Mouse (Mus musculus) olfactory bulb, adult 2 months (tissue): Measurements from ENCODE around the gene Pax6. TPM values are rescaled to one million over a fixed set of nuclear protein-coding genes. Genes with fewer than 3 reads are reported as not detected.

Experiments
- H3K27ac ChIP-seq: fragments of 200-500 bp; 2 replicates; pipeline ENCODE4 v1.5.1; 2012; ENCODE audit warnings: low read depth, low read length; ENCODE audit not compliant: insufficient read depth
- H3K4me1 ChIP-seq: fragments of 200-500 bp; 2 replicates; pipeline ENCODE4 v1.6.1; 2012; ENCODE audit warnings: low read length; ENCODE audit not compliant: control insufficient read depth, insufficient read depth
- H3K4me3 ChIP-seq: fragments of 200-500 bp; 2 replicates; pipeline ENCODE4 v1.5.1; 2012; ENCODE audit warnings: mild to moderate bottlenecking, low read depth, low read length, moderate library complexity; ENCODE audit not compliant: insufficient read depth
- CTCF ChIP-seq: fragments of 200-500 bp; IDR thresholded peaks from 2 replicates; pipeline ENCODE4 v1.5.1; 2012; ENCODE audit warnings: low read depth, mild to moderate bottlenecking, low read length, moderate library complexity; ENCODE audit not compliant: insufficient read depth
- POLR2A ChIP-seq: fragments of 200-500 bp; IDR thresholded peaks from 2 replicates; pipeline ENCODE4 v1.6.1; 2012; ENCODE audit warnings: mild to moderate bottlenecking, low read depth, low read length, moderate library complexity; ENCODE audit not compliant: insufficient read depth
- WGBS: fragments of 180-500 bp; shearing (Covaris S2); methylation state at CpG from one replicate; pipeline ENCODE4 v1.1.7; 2018; 5-methylcytosine and 5-hydroxymethylcytosine counted together
- polyA plus RNA-seq: library from polyadenylated mRNA; stranded (reverse); fragments of >200 nt; gene quantifications from 2 replicates; pipeline ENCODE4 v1.2.4, GENCODE M21; 2012; ENCODE audit warnings: low replicate concordance; ENCODE audit not compliant: missing spikeins, insufficient read depth, insufficient read length

Gene Pax6
- polyA plus RNA-seq, 1 experiment: not detected

- H3K27ac ChIP-seq: peak overlapping the region; percentile 93
- TF ChIP-seq CTCF (no peak), POLR2A (no peak)
- H3K4me3 ChIP-seq: peak overlapping the region; percentile 39
- WGBS: 29% methylated on average over 30 of the region's 30 CpGs
- peaks cover 16% of the 10 kb centered on the region for H3K4me1 ChIP-seq
Observed at GRCm38 (mm10) chr2:105680999-105681710, 12.5 kb downstream of the Pax6 start.

- WGBS: 20% methylated on average over 23 of the region's 23 CpGs
- TF ChIP-seq POLR2A (no peak), CTCF (no peak)
- peak overlapping the region; percentile 20; the same call in 1 of the 2 replicates for H3K4me3 ChIP-seq
- peaks cover 11% of the 10 kb centered on the region for H3K4me1 ChIP-seq
- peak overlapping the region; percentile 93 for H3K27ac ChIP-seq
Observed at GRCm38 (mm10) chr2:105682011-105682501, 13.4 kb downstream of the Pax6 start.

GRCm38 (mm10) chr2:105682634-105683351 is 14.1 kb downstream of the Pax6 start:
- H3K27ac ChIP-seq: peak overlapping the region; percentile 93
- H3K4me3 ChIP-seq: peak overlapping the region; percentile 24
- peaks cover 18% of the 10 kb centered on the region for H3K4me1 ChIP-seq
- 28% methylated on average over 21 of the region's 21 CpGs for WGBS
- no peak for TF ChIP-seq POLR2A
- TF ChIP-seq CTCF: no peak

DNA sequence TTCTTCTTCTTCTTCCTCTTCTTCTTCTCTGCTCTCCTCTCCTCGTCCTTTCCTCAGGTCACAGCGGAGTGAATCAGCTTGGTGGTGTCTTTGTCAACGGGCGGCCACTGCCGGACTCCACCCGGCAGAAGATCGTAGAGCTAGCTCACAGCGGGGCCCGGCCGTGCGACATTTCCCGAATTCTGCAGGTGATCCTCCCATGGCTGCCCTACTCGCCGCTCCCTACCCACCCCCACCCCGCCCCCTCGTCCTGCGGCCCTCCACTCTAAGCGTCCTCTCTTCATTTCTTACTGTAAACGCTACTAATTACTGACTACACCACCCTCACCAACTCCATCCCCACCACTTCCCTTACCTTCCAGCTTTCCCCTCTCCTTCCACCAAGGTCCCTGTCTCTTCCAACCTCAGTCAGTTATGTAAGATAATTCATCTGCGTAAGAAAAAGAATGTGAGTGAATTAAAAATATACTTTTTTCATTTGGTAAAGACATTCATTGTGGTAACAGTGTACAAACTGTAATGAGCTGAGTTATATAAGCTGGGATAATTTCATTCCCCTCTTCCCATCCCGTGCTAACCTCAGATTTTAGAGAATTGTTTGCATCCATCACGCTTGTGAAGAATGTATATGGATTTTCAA is 15.2 kb downstream of the Pax6 start:
- peaks cover 24% of the 10 kb centered on the region for H3K4me1 ChIP-seq
- H3K27ac ChIP-seq: no peak overlapping the region
- H3K4me3 ChIP-seq: peak overlapping the region; percentile 36; the same call in 1 of the 2 replicates

DNA sequence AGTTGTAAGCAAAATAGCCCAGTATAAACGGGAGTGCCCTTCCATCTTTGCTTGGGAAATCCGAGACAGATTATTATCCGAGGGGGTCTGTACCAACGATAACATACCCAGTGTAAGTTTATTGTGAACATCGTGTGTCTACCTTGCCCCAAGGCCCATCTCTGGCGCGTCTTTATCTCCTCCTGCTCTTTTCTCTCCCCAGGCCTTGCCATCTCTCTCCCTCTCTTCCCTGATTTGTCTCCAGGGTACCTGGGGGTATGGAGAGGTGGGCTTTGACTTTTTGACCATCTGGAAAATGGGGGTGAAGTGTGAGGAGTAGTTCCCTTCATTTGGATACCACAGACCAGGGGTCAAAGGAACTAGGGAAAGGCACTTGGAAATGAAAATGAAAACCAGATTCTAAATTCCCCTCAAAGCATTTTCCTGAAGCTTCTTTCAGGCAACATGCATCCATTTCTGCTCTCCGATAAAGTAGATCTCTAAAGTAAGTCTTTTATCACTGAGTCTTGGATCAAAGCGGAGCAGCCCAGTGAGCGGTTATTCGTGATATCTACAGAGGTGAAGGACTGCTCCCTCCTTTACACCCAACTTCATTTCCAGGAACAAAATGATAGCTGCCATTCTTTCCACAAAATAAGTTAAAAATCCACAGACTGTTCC is 16.4 kb downstream of the Pax6 start:
- TF ChIP-seq CTCF: no peak
- no peak for TF ChIP-seq POLR2A
- Histone ChIP-seq H3K27ac (peak overlapping the region; percentile 41), H3K4me3 (peak overlapping the region; percentile 9; the same call in 1 of the 2 replicates), H3K4me1 (peaks cover 32% of the 10 kb centered on the region)
- 59% methylated on average over 11 of the region's 11 CpGs for WGBS

More for the DNA sequence above, 15.2 kb downstream of the Pax6 start:
- TF ChIP-seq CTCF (no peak), POLR2A (no peak)
- WGBS: 39% methylated on average over 22 of the region's 22 CpGs

- Histone ChIP-seq H3K4me1 (peaks cover 35% of the 10 kb centered on the region), H3K27ac (0 out of 2 replicates have a peak overlapping the region, but pooled peaks have one; percentile 41), H3K4me3 (no peak overlapping the region)
- TF ChIP-seq CTCF: no peak
- TF ChIP-seq POLR2A: no peak
- 72% methylated on average over 11 of the region's 11 CpGs for WGBS
Observed at GRCm38 (mm10) chr2:105685651-105686050, 17.0 kb downstream of the Pax6 start.

GRCm38 (mm10) chr2:105686363-105687316 is 17.9 kb downstream of the Pax6 start:
- H3K4me1 ChIP-seq: peaks cover 27% of the 10 kb centered on the region
- no peak overlapping the region for H3K4me3 ChIP-seq
- TF ChIP-seq POLR2A: no peak
- TF ChIP-seq CTCF: no peak
- H3K27ac ChIP-seq: peak overlapping the region; percentile 98
- WGBS: 23% methylated on average over 36 of the region's 36 CpGs
